Mouse (Mus musculus) ES-E14 (cell line): ENCODE data around the gene Pfn4. TPM values are rescaled to one million over a fixed set of nuclear protein-coding genes. Genes with fewer than 3 reads are reported as not detected.

ENCODE experiments used
- DNase-seq: peaks from one replicate; pipeline ENCODE4 v3.0.0-alpha.2; 2013; ENCODE audit warnings: low read depth, low spot score
- H3K27ac ChIP-seq: 2 replicates; pipeline ENCODE4 v1.5.1; 2012; ENCODE audit warnings: low read depth, mild to moderate bottlenecking, low read length, moderate library complexity, mixed read lengths; ENCODE audit not compliant: poor library complexity, insufficient read depth, severe bottlenecking
- H3K36me3 ChIP-seq: 2 replicates; pipeline ENCODE4 v1.6.1; 2012; ENCODE audit warnings: mild to moderate bottlenecking, low read length, moderate library complexity, mixed read lengths; ENCODE audit not compliant: control insufficient read depth, poor library complexity, insufficient read depth, severe bottlenecking
- H3K4me1 ChIP-seq, 2 experiments: fragments of 150-350 bp in 1 of 2; sonication (generic) in 1 of 2; 2 replicates each; pipeline ENCODE4 v1.6.1; 2012; ENCODE audit warnings: low read length in 2 of 2, mild to moderate bottlenecking in 1 of 2, mixed read lengths in 1 of 2; ENCODE audit not compliant: control insufficient read depth in 2 of 2, insufficient read depth in 2 of 2, poor library complexity in 1 of 2
- H3K4me3 ChIP-seq, 2 experiments: fragments of 150-350 bp in 1 of 2; sonication (generic) in 1 of 2; 2 replicates each; pipeline ENCODE4 v1.5.1; 2012; ENCODE audit warnings: low read length in 2 of 2, low read depth in 1 of 2, mild to moderate bottlenecking in 1 of 2, mixed read lengths in 1 of 2; ENCODE audit not compliant: insufficient read depth in 1 of 2, poor library complexity in 1 of 2, severe bottlenecking in 1 of 2
- H3K9ac ChIP-seq: 2 replicates; pipeline ENCODE4 v1.6.1; 2012; ENCODE audit warnings: low read depth, mild to moderate bottlenecking, low read length, mixed read lengths; ENCODE audit not compliant: poor library complexity, insufficient read depth, severe bottlenecking
- H3K9me3 ChIP-seq: fragments of 150-350 bp; sonication (generic); 2 replicates; pipeline ENCODE4 v1.6.1; 2012; ENCODE audit warnings: low read depth, mild to moderate bottlenecking, low read length; ENCODE audit not compliant: control insufficient read depth, insufficient read depth
- CHD2 ChIP-seq: IDR thresholded peaks from 2 replicates; pipeline ENCODE4 v1.6.1; 2014; ENCODE audit warnings: mild to moderate bottlenecking, low read depth, low read length, inconsistent platforms
- HCFC1 ChIP-seq: IDR thresholded peaks from 2 replicates; pipeline ENCODE4 v1.6.1; 2012; ENCODE audit warnings: low read length, inconsistent platforms, borderline replicate concordance; ENCODE audit not compliant: insufficient read depth
- MAFK ChIP-seq: IDR thresholded peaks from 2 replicates; pipeline ENCODE4 v1.6.1; 2014; ENCODE audit warnings: mild to moderate bottlenecking, low read depth, low read length, inconsistent platforms; ENCODE audit not compliant: insufficient read depth
- ZC3H11A ChIP-seq: IDR thresholded peaks from 2 replicates; pipeline ENCODE4 v1.6.1; 2012; ENCODE audit warnings: low read depth, mild to moderate bottlenecking, inconsistent platforms, low read length, borderline replicate concordance
- ZNF384 ChIP-seq: IDR thresholded peaks from 2 replicates; pipeline ENCODE4 v1.6.1; 2012; ENCODE audit warnings: low read depth, low read length, inconsistent platforms
- in situ Hi-C, 2 experiments: fragments of 600-800 bp; cut with MboI; formaldehyde crosslinking; loops; one replicate each; pipeline ENCODE4 v1.15.1; 2025; ENCODE audit warnings: low sequenced_read_pairs in 2 of 2, inconsistent platforms in 1 of 2; ENCODE audit not compliant: unreplicated experiment in 2 of 2
- total RNA-seq: library from RNA; depleted of rRNA; stranded (reverse); fragments of 300-350 nt; gene quantifications from 2 replicates; pipeline ENCODE4 v1.2.3, GENCODE M21; 2012

Gene Pfn4
- total RNA-seq, 1 experiment = 1.8 TPM

- in situ Hi-C loops = no loop called here
Observed at GRCm38 (mm10) chr12:4811036-4811435, 42.2 kb downstream of the Pfn4 start.

GRCm38 (mm10) chr12:4811705-4812104, 42.9 kb downstream of the Pfn4 start:
- in situ Hi-C loops = no loop called here

More at GRCm38 (mm10) chr12:4811036-4811435, 42.2 kb downstream of the Pfn4 start:
- Histone ChIP-seq H3K9me3 (no peaks in the 10 kb centered on the region), H3K4me1 (no peaks in the 10 kb centered on the region), H3K36me3 (no peaks in the 10 kb centered on the region), H3K9ac (no peak overlapping the region), H3K4me3 (no peak overlapping the region), H3K27ac (no peak overlapping the region)
- no peak for DNase-seq
- TF ChIP-seq MAFK = no peak
- TF ChIP-seq CHD2 = no peak
- TF ChIP-seq ZC3H11A = no peak
- no peak for TF ChIP-seq ZNF384
- TF ChIP-seq HCFC1 = no peak

GRCm38 (mm10) chr12:4813636-4814035, 44.8 kb downstream of the Pfn4 start:
- no peak for DNase-seq
- in situ Hi-C loops = no loop called here

More at GRCm38 (mm10) chr12:4811705-4812104, 42.9 kb downstream of the Pfn4 start:
- no peak for DNase-seq
- Histone ChIP-seq H3K4me3 (no peak overlapping the region), H3K9ac (no peak overlapping the region), H3K4me1 (no peaks in the 10 kb centered on the region), H3K36me3 (no peaks in the 10 kb centered on the region), H3K9me3 (no peaks in the 10 kb centered on the region), H3K27ac (no peak overlapping the region)
- TF ChIP-seq MAFK (no peak), CHD2 (no peak), ZNF384 (no peak), HCFC1 (no peak), ZC3H11A (no peak)

GRCm38 (mm10) chr12:4816680-4817360, 48.0 kb downstream of the Pfn4 start:
- Histone ChIP-seq H3K9me3 (no peaks in the 10 kb centered on the region), H3K9ac (peak overlapping the region; percentile 94), H3K4me3 (peak overlapping the region; percentile 79 to 100), H3K4me1 (peaks cover 0 to 7% of the 10 kb centered on the region in 2 experiments; a peak in 2 of 4 replicates), H3K36me3 (no peaks in the 10 kb centered on the region), H3K27ac (peak overlapping the region; percentile 62; the same call in 1 of the 2 replicates)
- no peak for DNase-seq
- in situ Hi-C loops = no loop called here
- TF ChIP-seq CHD2 = no peak
- TF ChIP-seq MAFK = no peak
- TF ChIP-seq ZNF384 = no peak
- TF ChIP-seq HCFC1 = no peak
- no peak for TF ChIP-seq ZC3H11A

More at GRCm38 (mm10) chr12:4813636-4814035, 44.8 kb downstream of the Pfn4 start:
- H3K9me3 ChIP-seq = no peaks in the 10 kb centered on the region
- H3K4me1 ChIP-seq = peaks cover 0 to 6% of the 10 kb centered on the region in 2 experiments; a peak in 2 of 4 replicates
- H3K36me3 ChIP-seq = no peaks in the 10 kb centered on the region
- no peak overlapping the region for H3K4me3 ChIP-seq
- no peak overlapping the region for H3K27ac ChIP-seq
- TF ChIP-seq HCFC1 (no peak), CHD2 (no peak), ZC3H11A (no peak), MAFK (no peak), ZNF384 (no peak)
- no peak overlapping the region for H3K9ac ChIP-seq
